Mouse (Mus musculus) lung, embryonic 15.5 days (tissue): ENCODE measurements around the gene Syngr1. TPM values are rescaled to one million over a fixed set of nuclear protein-coding genes. Genes with fewer than 3 reads are reported as not detected.

Experiments
- ATAC-seq: fragments of 200-750 bp; cut with Nextera tagmentation; 2 replicates; pipeline ENCODE4 v1.8.0; 2017; ENCODE audit warnings: moderate number of reproducible peaks, borderline replicate concordance; ENCODE audit not compliant: low FRiP score, low TSS enrichment; ENCODE audit errors: extremely low read depth
- H3K27ac ChIP-seq: fragments of 300-500 bp; sonication (generic); 2 replicates; pipeline ENCODE4 v1.5.1; 2015; ENCODE audit warnings: moderate library complexity, mild to moderate bottlenecking, inconsistent platforms
- H3K27me3 ChIP-seq: fragments of 300-500 bp; sonication (generic); 2 replicates; pipeline ENCODE4 v1.6.1; 2015; ENCODE audit warnings: inconsistent platforms
- H3K36me3 ChIP-seq: fragments of 300-500 bp; sonication (generic); 2 replicates; pipeline ENCODE4 v1.6.1; 2015; ENCODE audit warnings: inconsistent platforms
- H3K4me1 ChIP-seq: fragments of 300-500 bp; sonication (generic); 2 replicates; pipeline ENCODE4 v1.6.1; 2015; ENCODE audit warnings: inconsistent platforms
- H3K4me2 ChIP-seq: fragments of 300-500 bp; sonication (generic); 2 replicates; pipeline ENCODE4 v1.6.1; 2015; ENCODE audit warnings: inconsistent platforms, mild to moderate bottlenecking, moderate library complexity
- H3K4me3 ChIP-seq: fragments of 300-500 bp; sonication (generic); 2 replicates; pipeline ENCODE4 v1.5.1; 2015; ENCODE audit warnings: mild to moderate bottlenecking, inconsistent platforms
- H3K9ac ChIP-seq: fragments of 300-500 bp; sonication (generic); 2 replicates; pipeline ENCODE4 v1.6.1; 2015; ENCODE audit warnings: inconsistent platforms
- H3K9me3 ChIP-seq: fragments of 300-500 bp; sonication (generic); 2 replicates; pipeline ENCODE4 v1.6.1; 2016; ENCODE audit warnings: inconsistent platforms
- WGBS: fragments of 180-500 bp; shearing (Covaris S2); methylation state at CpG from one replicate; pipeline ENCODE4 v1.1.7; 2015; 5-methylcytosine and 5-hydroxymethylcytosine counted together
- polyA plus RNA-seq: library from polyadenylated mRNA; unstranded; fragments of >200 nt; fragmentation: Nextera tagmentation; extraction: Ambion mirVana; gene quantifications from 2 replicates; pipeline ENCODE4 v1.2.1, GENCODE M21; 2015

Gene Syngr1
- polyA plus RNA-seq, result 18.8 and 20.6 TPM in 2 replicates

DNA sequence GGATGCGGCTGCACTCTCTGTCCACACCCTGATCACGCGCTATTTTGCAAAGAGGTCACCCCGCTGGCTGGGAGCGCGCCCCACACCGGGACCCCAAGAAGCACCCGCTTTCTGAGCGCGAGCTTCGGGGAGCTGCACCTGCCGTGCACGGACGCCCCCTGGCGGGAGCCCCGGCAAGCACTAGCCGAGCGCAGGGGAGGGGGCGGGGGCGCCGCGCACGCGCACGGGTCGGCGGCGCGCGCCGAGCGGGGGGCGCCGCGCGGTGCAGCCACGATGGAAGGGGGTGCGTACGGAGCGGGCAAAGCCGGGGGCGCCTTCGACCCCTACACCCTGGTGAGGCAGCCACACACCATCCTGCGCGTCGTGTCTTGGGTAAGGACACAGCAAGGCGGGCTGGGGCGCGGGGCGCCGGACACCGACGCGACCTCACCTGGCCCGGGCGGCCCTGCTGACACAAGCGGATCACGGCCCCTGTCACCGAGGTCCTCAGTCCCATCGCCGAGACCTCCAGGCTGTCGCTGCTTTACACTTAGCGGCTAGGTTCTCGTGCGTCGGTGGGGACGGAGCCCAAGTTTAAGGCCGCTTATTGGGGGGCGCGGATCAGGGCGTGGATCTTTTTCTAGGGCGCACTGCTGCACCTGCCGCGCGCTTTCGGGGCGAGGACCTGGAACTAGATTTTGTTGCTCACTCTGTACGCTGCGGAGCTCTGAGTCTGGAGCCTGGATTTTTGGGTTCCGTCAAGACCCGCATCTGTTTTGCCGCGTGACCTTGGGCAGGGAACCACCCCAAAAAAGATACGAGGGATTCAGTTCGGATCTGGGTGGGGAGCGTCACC is at the start of gene Syngr1, which contains the start of gene Rpl3:
Gene Syngr1 (plus strand): TSS at position 214 of the 835 bp plus-strand sequence.
Gene Rpl3 (minus strand): TSS at position 748 of the 835 bp plus-strand sequence.
- no peaks in the 10 kb centered on the region for H3K9me3 ChIP-seq
- H3K9ac ChIP-seq, result peak within 1 kb of the TSS; percentile 54
- H3K4me1 ChIP-seq, result peaks cover 14% of the 10 kb centered on the region
- H3K36me3 ChIP-seq, result no peaks in the 10 kb centered on the region
- WGBS, result 2% methylated on average over 83 of the region's 86 CpGs
- ATAC-seq, result peak; percentile 44
- H3K27me3 ChIP-seq, result peaks cover 50% of the 10 kb centered on the region
- H3K27ac ChIP-seq, result no peak within 1 kb of the TSS
- H3K4me2 ChIP-seq, result peak within 1 kb of the TSS; percentile 96
- H3K4me3 ChIP-seq, result peak within 1 kb of the TSS; percentile 67

DNA sequence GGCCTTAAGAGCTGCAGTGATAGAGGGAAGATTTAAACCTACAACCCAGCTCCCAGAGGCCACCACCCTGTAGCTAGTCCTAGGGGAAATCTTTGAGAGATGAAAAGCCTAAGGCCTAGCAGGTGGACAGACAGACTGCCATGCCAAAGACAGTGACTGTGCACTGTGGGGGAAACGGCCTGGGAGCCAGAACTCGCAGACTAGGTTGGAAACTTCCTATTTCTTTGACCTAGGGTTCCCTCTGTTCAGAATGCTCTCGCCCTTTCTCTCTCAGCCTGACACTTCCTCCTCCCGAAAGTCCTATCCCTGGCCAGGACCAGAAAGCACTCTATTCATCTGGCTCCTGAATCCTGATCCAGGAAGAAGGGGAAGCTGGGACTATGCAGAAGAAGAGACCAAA is 49.0 kb upstream of the Syngr1 start:
- no peak overlapping the region for H3K27ac ChIP-seq
- WGBS, result 76% methylated on average over 4 of the region's 4 CpGs
- peaks cover 2% of the 10 kb centered on the region; the same call in 1 of the 2 replicates for H3K9me3 ChIP-seq
- H3K9ac ChIP-seq, result no peak overlapping the region
- H3K4me2 ChIP-seq, result no peak overlapping the region
- H3K27me3 ChIP-seq, result no peaks in the 10 kb centered on the region
- ATAC-seq, result no peak
- H3K4me3 ChIP-seq, result no peak overlapping the region
- H3K4me1 ChIP-seq, result no peaks in the 10 kb centered on the region
- no peaks in the 10 kb centered on the region for H3K36me3 ChIP-seq

DNA sequence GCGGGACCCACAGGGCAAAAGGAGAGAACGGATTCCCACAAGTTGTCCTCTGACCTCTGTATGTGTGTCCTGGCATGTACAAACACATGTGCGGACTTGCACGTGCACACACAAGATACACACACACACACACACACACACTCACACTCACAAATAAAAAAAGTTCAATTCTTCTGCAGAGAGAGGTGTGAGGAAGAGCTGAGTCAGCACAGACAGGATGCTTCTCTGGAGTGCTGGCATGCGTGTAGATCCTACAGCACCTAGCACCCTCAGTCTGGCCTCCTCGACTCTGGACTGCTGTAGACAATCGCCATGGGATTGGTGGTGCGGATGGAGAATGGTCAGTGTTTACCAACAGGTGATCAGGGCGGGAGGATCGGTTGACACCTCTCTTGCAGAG is 46.9 kb upstream of the Syngr1 start:
- H3K27ac ChIP-seq, result no peak overlapping the region
- ATAC-seq, result no peak
- no peaks in the 10 kb centered on the region for H3K36me3 ChIP-seq
- WGBS, result 78% methylated on average over 10 of the region's 10 CpGs
- no peak overlapping the region for H3K9ac ChIP-seq
- H3K9me3 ChIP-seq, result 0 out of 2 replicates have a peak, but pooled peaks cover 2% of the 10 kb centered on the region
- H3K4me3 ChIP-seq, result no peak overlapping the region
- H3K4me1 ChIP-seq, result peaks cover 1% of the 10 kb centered on the region
- no peak overlapping the region for H3K4me2 ChIP-seq
- no peaks in the 10 kb centered on the region for H3K27me3 ChIP-seq

DNA sequence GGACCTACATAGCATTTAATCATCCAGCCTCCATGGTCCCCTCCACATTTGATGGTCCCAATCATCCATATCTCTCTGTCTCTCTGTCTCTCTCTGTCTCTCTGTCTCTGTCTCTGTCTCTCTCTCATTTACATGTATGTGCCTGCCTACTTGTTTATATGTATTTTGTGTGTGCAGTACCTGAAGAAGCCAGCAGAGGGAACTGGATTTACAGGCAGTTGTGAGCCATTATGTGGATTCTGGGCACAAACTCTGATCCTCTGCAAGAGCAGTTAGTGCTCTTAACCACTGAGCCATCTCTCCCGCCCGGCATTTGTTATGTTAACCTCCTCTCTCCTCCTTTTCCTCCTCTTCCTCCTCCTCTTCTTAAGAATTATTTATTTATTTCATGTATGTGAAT is 45.4 kb upstream of the Syngr1 start:
- H3K27ac ChIP-seq, result no peak overlapping the region
- H3K9ac ChIP-seq, result no peak overlapping the region
- no peak overlapping the region for H3K4me3 ChIP-seq
- no peaks in the 10 kb centered on the region for H3K36me3 ChIP-seq
- peaks cover 14% of the 10 kb centered on the region for H3K4me1 ChIP-seq
- no peaks in the 10 kb centered on the region for H3K27me3 ChIP-seq
- no peak overlapping the region for H3K4me2 ChIP-seq
- 100% methylated on average over 2 of the region's 2 CpGs for WGBS
- 0 out of 2 replicates have a peak, but pooled peaks cover 2% of the 10 kb centered on the region for H3K9me3 ChIP-seq
- ATAC-seq, result no peak

DNA sequence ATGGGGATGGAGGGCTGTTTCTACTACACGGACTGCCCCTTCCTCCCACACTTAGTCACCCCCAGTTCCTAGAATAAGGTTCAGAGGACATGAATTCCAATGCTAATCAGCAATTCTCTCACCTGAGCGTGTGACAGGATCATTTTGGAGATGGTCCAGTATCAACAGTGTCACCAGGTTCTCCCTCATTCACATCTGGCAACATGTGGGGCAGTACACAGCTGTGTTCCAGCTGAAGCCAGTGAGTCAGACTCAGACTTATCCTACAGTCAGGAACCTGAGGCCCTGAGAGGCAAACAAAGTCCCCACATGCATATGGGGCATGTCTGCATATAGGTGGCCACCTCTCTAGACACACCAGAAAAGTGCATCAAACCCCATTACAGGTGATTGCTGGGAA is 43.9 kb upstream of the Syngr1 start:
- no peak overlapping the region for H3K4me3 ChIP-seq
- H3K9ac ChIP-seq, result no peak overlapping the region
- ATAC-seq, result no peak
- no peak overlapping the region for H3K4me2 ChIP-seq
- WGBS, result 60% methylated on average over 2 of the region's 2 CpGs
- no peaks in the 10 kb centered on the region for H3K36me3 ChIP-seq
- H3K27ac ChIP-seq, result no peak overlapping the region
- H3K27me3 ChIP-seq, result no peaks in the 10 kb centered on the region
- H3K9me3 ChIP-seq, result 0 out of 2 replicates have a peak, but pooled peaks cover 2% of the 10 kb centered on the region
- H3K4me1 ChIP-seq, result peaks cover 17% of the 10 kb centered on the region

DNA sequence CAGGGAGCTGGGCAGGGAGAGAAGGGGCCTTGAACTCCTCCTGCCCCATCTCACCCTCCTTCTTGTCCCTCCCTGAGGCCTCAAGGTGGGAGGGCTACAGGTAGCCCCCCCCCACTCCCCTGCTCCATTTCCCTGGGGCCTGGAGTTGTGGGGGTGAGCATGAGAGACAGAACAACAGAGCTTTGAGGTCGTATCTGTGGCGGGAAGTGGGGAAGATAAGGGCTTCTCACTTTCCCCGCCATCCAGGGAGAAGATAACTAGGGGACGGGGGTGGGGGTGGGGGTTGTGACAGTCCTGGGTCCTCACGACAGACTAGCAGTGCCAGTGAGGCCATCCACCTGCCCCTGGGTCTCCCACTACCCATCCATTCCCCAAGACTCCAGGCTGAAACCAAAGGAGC is 43.2 kb upstream of the Syngr1 start:
- no peak for ATAC-seq
- H3K4me1 ChIP-seq, result peaks cover 18% of the 10 kb centered on the region
- 0 out of 2 replicates have a peak, but pooled peaks cover 2% of the 10 kb centered on the region for H3K9me3 ChIP-seq
- no peaks in the 10 kb centered on the region for H3K36me3 ChIP-seq
- no peak overlapping the region for H3K27ac ChIP-seq
- H3K4me2 ChIP-seq, result no peak overlapping the region
- H3K4me3 ChIP-seq, result no peak overlapping the region
- 15% methylated on average over 5 of the region's 5 CpGs for whole genome bisulfite sequencing
- no peaks in the 10 kb centered on the region for H3K27me3 ChIP-seq
- H3K9ac ChIP-seq, result no peak overlapping the region

DNA sequence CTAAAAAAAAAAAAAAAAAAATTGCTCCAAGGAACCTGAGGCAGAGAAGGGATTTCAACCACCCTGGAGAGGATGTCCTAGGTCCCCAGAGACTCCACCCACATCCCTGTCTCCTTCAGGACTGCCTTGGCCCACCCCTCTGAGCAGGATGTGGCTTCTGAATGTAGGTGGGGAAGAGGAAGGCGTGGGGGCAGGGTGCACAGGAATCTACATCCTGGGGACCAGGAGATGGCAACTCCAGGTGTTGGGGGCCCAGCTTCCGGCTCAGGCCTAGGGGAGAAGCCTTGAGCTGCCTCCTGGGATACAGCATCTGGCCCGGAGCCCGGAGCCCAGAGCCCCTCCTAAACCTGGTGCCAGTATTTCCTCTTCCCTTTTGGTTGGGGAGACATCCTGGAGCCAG is 41.0 kb upstream of the Syngr1 start:
- H3K4me1 ChIP-seq, result peaks cover 26% of the 10 kb centered on the region
- H3K4me2 ChIP-seq, result no peak overlapping the region
- peak; percentile 43; the same call in 1 of the 2 replicates for ATAC-seq
- no peaks in the 10 kb centered on the region for H3K27me3 ChIP-seq
- H3K9me3 ChIP-seq, result 0 out of 2 replicates have a peak, but pooled peaks cover 2% of the 10 kb centered on the region
- WGBS, result 44% methylated on average over 4 of the region's 4 CpGs
- no peak overlapping the region for H3K9ac ChIP-seq
- no peaks in the 10 kb centered on the region for H3K36me3 ChIP-seq
- peak overlapping the region; percentile 79 for H3K27ac ChIP-seq
- no peak overlapping the region for H3K4me3 ChIP-seq

DNA sequence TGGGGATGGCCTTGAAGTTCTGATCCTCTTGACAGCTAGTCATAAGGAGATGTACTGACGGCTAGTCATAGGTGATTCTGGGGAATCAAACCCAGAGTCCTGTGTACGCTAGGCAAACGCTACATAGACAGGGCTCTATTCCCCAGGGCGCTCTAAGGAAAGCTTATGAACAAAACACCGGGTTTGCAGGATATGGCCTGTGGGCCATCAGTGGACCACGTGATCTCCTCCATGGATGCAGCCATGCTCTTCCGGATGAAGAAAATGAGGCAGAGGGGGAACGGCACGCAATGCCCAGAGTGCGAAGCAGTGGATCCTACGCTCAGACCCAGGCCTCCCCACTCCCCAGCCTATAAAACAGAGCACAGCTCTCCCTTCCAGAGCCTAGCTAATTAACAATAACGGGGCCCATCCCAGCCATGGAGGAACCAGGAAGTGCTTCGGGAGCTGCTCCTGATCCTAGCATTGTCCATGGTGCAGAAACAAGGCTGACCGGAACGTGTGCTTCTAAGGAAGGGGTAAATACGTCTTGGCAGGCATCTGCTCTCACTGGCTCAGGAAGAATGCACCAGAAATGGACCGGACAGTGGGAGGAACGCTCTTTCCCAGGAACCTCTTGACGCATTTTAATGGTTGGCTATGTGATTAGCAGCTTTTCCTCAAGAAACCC is 39.9 kb upstream of the Syngr1 start:
- Histone ChIP-seq H3K9me3 (no peaks in the 10 kb centered on the region), H3K36me3 (no peaks in the 10 kb centered on the region), H3K4me1 (peaks cover 26% of the 10 kb centered on the region), H3K4me2 (no peak overlapping the region), H3K27ac (peak overlapping the region; percentile 79), H3K9ac (no peak overlapping the region), H3K27me3 (no peaks in the 10 kb centered on the region), H3K4me3 (no peak overlapping the region)
- WGBS, result 59% methylated on average over 19 of the region's 19 CpGs
- no peak for ATAC-seq

DNA sequence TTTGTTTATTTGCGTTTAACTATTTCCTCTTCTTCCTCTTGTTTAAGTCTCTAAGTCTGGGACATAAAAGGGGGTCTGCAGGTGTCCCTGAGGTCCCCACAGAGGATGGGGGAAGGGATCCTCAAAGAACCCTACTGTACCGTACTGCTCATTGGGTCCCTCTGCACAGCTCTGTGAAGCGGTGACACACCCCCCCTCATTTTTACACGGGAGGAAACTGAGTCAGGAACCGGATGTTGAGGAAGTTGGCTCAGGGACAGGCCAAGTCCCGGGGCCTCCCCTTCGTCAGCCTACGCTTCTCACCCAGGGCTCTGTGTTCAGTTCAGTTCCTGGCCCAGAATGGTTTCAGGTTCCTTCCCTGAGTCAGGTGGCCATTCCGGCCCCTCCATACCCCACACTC is 39.4 kb upstream of the Syngr1 start:
- H3K9ac ChIP-seq, result no peak overlapping the region
- H3K36me3 ChIP-seq, result no peaks in the 10 kb centered on the region
- no peak overlapping the region for H3K4me2 ChIP-seq
- no peak overlapping the region for H3K4me3 ChIP-seq
- WGBS, result 72% methylated on average over 9 of the region's 9 CpGs
- ATAC-seq, result peak; percentile 24; the same call in 1 of the 2 replicates
- H3K27me3 ChIP-seq, result no peaks in the 10 kb centered on the region
- H3K27ac ChIP-seq, result peak overlapping the region; percentile 75
- no peaks in the 10 kb centered on the region for H3K9me3 ChIP-seq
- H3K4me1 ChIP-seq, result peaks cover 26% of the 10 kb centered on the region

DNA sequence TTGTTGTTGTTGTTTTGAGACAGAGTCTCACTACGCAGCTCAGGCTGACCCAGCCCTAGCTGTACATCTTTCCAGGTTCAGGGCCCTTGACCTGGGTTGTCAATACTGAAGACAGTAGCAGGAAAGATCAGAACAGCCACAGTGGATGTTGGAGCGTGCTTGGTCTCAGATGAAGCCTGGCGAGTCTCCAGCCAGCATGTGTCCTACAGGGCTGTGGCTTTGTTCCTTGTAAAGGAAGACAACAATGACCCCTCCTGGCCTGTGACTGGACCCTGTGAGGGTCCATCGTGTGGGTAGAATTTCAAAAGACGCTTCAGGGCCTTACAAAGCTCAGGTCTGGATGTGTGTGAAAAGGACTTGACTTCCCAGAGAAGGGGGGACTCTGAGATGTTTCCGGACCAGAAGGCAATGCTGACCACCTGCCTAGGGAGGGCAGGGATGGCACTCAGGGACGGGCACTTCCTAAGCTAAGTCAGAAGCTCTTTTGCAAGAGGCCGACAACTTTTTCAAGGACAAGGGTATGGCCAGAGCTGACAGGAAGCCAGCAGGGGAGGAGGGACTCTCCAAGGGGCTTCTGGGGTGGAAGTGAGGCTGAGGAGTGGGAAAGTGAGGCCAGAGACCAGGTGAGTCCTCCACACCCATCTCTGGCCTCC is 37.6 kb upstream of the Syngr1 start:
- Histone ChIP-seq H3K27me3 (no peaks in the 10 kb centered on the region), H3K4me1 (peaks cover 26% of the 10 kb centered on the region), H3K36me3 (no peaks in the 10 kb centered on the region), H3K4me2 (no peak overlapping the region), H3K4me3 (no peak overlapping the region), H3K27ac (no peak overlapping the region), H3K9me3 (no peaks in the 10 kb centered on the region), H3K9ac (no peak overlapping the region)
- 67% methylated on average over 8 of the region's 8 CpGs for WGBS
- no peak for ATAC-seq

DNA sequence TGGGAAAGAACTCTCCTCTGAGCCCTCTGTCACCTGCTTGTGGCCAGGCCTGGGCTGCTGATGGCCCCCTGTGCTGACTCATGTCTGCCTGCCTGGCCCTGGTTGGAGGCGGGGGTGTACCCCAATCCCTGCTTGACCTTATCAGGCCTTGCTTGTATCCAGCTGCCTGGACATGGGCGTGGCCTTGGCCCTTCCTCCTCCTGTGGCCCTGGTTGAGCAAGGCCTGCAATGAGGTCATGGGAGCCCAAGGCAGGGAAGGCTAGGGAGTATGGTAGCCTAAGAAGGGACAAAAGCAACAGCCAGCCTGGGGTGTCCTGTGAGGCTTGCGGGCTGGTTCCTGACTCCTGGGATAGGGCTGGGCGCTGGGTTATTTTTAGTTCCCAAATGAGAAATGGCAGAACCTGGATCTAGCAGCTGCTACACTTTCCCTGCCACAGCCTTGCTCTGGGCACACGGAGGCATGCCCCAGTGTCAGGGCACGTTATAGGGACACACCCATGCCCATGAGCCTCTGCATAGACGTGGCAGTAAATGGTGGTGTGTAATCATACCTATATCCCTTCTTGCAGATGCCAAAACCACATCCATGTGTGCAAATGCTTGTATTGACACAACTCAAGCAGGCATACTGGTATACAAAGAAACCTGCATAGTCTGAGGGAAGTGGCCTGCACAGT is 37.0 kb upstream of the Syngr1 start:
- Histone ChIP-seq H3K9me3 (no peaks in the 10 kb centered on the region), H3K27me3 (no peaks in the 10 kb centered on the region), H3K4me3 (no peak overlapping the region), H3K4me1 (peaks cover 26% of the 10 kb centered on the region), H3K36me3 (no peaks in the 10 kb centered on the region), H3K9ac (no peak overlapping the region), H3K4me2 (no peak overlapping the region), H3K27ac (no peak overlapping the region)
- 66% methylated on average over 7 of the region's 7 CpGs for WGBS
- 0 out of 2 replicates have a peak, but pooled peaks have one; percentile 16 for ATAC-seq
